Mouse (Mus musculus): ENCODE measurements around the gene Pld5. TPM values are rescaled to one million over a fixed set of nuclear protein-coding genes. Genes with fewer than 3 reads are reported as not detected.
A peak's percentile ranks its signal among the peaks of the same experiment; 100 is the strongest.

The Pld5 gene
- polyA plus RNA-seq, 1 experiment from 2014 or later: 0.48 TPM

DNA sequence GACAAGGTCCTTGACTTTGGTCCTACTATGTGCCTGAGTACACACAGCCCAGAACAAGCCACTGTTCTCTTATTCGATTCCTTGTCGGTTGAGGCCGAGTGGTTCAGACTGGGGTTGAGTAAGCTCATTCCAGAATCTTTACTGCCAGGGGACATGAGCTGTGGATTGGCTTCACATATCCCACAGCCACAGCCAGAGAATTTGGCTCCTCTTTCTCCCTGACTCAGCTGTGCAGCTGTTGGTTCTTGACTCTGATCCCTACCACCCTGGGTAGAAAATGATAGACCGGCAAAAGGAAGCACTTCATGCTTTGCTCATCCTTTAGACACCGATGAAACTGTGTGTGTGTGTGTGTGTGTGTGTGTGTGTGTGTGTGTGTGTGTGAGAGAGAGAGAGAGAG is 343.7 kb downstream of the Pld5 start:
- H3K27me3 ChIP-seq (replicated peaks): no peaks in the 10 kb centered on the region
- H3K4me3 ChIP-seq (replicated peaks): no peak overlapping the region
- WGBS: 83% methylated on average over 5 of the region's 5 CpGs
- ATAC-seq (ENCODE audit: insufficient read depth, low FRiP score, low read depth): no peak
- no peaks in the 10 kb centered on the region for H3K4me1 ChIP-seq
- H3K9me3 ChIP-seq: no peaks in the 10 kb centered on the region
- H3K4me2 ChIP-seq: no peak overlapping the region
- H3K9ac ChIP-seq: no peak overlapping the region
- no peaks in the 10 kb centered on the region for H3K36me3 ChIP-seq
- H3K27ac ChIP-seq: no peak overlapping the region

GRCm38 (mm10) chr1:175923848-175924787 is 351.0 kb downstream of the Pld5 start:
- Histone ChIP-seq H3K36me3 (no peaks in the 10 kb centered on the region), H3K27ac (no peak overlapping the region), H3K4me3 (replicated peaks) (no peak overlapping the region), H3K9ac (no peak overlapping the region), H3K27me3 (replicated peaks) (no peaks in the 10 kb centered on the region), H3K4me1 (no peaks in the 10 kb centered on the region), H3K9me3 (no peaks in the 10 kb centered on the region), H3K4me2 (no peak overlapping the region)
- 48% methylated on average over 7 of the region's 7 CpGs for WGBS
- 0 out of 2 replicates have a peak, but pooled peaks have one; percentile 27 for ATAC-seq (ENCODE audit: insufficient read depth, low FRiP score, low read depth)

- no peak overlapping the region for H3K4me2 ChIP-seq
- H3K9me3 ChIP-seq: no peaks in the 10 kb centered on the region
- no peak overlapping the region for H3K4me3 ChIP-seq (replicated peaks)
- H3K9ac ChIP-seq: no peak overlapping the region
- H3K36me3 ChIP-seq: no peaks in the 10 kb centered on the region
- no peaks in the 10 kb centered on the region for H3K27me3 ChIP-seq (replicated peaks)
- H3K4me1 ChIP-seq: no peaks in the 10 kb centered on the region
- WGBS: 86% methylated on average over 8 of the region's 8 CpGs
- ATAC-seq (ENCODE audit: insufficient read depth, low FRiP score, low read depth): no peak
- H3K27ac ChIP-seq: no peak overlapping the region
These were observed 354.0 kb downstream of the Pld5 start for GRCm38 (mm10) chr1:175921091-175921490.

GRCm38 (mm10) chr1:175920029-175920428 is 355.1 kb downstream of the Pld5 start, which contains the start of gene Gm38100:
Gene Gm38100 (plus strand): TSS chr1:175920329.
- Histone ChIP-seq H3K4me2 (no peak within 1 kb of the TSS), H3K9me3 (no peaks in the 10 kb centered on the region), H3K36me3 (no peaks in the 10 kb centered on the region), H3K9ac (no peak within 1 kb of the TSS), H3K27ac (no peak within 1 kb of the TSS), H3K4me1 (no peaks in the 10 kb centered on the region), H3K27me3 (replicated peaks) (no peaks in the 10 kb centered on the region), H3K4me3 (replicated peaks) (no peak within 1 kb of the TSS)
- WGBS: 88% methylated on average over 9 of the region's 9 CpGs
- no peak for ATAC-seq (ENCODE audit: insufficient read depth, low FRiP score, low read depth)

DNA sequence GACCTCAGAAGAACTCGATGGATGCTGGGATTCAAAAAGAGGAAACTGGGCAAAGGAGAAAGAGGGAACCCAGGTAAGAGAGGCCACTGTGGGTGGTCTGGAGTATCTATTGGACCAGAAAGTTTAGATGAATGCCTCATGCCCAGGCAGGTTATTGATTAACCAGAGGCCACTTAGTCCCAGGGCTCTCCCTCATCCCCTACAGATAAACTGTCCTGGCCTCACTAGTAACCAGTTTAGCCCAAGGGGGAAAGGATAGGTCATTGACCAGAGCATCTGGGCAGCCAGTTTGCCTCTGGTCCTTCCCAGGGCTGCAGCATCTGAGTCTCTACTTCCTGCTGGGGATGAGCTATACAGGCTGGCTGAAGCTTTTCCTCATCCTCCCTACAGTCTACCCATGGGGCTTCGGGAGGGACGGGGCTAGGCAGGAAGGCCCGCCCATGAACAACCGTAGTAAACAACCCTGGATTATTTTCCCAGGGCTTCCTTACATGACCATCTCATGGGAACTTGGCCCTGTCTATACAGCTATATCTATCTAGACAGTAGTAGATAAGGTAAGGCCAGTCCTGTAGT is 361.3 kb downstream of the Pld5 start:
- no peak overlapping the region for H3K9ac ChIP-seq
- no peak overlapping the region for H3K4me2 ChIP-seq
- no peak overlapping the region for H3K4me3 ChIP-seq (replicated peaks)
- peak; percentile 27; the same call in 1 of the 2 replicates for ATAC-seq (ENCODE audit: insufficient read depth, low FRiP score, low read depth)
- H3K9me3 ChIP-seq: no peaks in the 10 kb centered on the region
- no peaks in the 10 kb centered on the region for H3K4me1 ChIP-seq
- no peak overlapping the region for H3K27ac ChIP-seq
- 43% methylated on average over 5 of the region's 5 CpGs for WGBS
- H3K27me3 ChIP-seq (replicated peaks): no peaks in the 10 kb centered on the region
- peaks cover 11% of the 10 kb centered on the region; the same call in 1 of the 2 replicates for H3K36me3 ChIP-seq
